Mouse (Mus musculus): ENCODE results near the gene Enpp7.

Enpp7 gene

DNA sequence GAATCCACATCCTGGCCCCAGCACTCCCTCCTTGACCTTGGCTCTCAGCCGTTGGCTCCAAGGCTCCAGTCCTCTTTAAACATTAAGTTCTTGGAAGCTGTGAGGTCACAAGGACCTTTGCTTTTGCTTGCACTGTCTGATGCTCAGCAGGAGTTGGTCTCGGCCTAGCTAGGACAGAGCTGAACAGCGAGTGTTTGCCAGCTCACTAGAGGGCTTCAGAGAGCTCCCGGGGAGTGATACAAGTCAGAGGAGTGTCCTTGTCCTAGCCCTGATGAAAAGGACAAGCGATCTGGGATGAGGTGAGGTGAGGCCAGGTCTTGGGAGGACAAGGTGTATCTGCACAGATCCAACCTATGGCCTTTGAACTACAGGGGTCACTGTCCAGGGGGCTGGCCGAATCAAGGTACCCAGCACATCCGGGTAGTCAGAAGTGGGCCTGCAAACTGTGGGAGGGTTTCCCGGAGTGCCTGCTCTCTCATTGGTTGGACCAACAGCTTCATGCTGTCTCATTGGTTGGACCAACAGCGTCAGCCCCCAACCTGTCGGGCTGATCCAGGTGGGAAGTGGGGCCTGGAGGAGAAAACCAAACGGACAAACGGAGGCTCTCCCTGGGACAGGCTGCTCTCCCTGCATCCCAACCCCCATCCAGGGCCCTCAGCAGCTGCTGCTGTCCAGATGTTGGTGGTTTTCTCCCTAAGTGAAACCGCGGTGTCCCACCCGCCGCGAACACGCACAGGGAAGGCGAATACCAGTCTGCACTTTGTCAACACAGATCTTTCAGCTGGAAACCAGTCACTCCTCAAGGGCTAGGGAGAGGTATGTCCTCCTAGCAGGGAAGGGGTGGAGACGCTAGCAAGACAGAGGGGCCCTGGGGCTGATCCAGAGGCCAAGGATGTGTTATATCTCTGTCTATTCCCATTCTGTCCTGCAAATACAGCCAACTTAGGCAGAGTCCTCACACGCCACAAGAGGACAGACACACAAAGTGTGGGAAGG, 19.8 kb downstream of the Enpp7 start:
- no peak for DNase-seq (ENCODE audit: low read depth, low spot score)
- Histone ChIP-seq H3K27me3 (ENCODE audit: control insufficient read depth, insufficient read depth, low read length, poor library complexity, severe bottlenecking) (no peaks in the 10 kb centered on the region), H3K36me3 (ENCODE audit: control insufficient read depth, insufficient read depth, low read length, poor library complexity, severe bottlenecking) (no peaks in the 10 kb centered on the region)

DNA sequence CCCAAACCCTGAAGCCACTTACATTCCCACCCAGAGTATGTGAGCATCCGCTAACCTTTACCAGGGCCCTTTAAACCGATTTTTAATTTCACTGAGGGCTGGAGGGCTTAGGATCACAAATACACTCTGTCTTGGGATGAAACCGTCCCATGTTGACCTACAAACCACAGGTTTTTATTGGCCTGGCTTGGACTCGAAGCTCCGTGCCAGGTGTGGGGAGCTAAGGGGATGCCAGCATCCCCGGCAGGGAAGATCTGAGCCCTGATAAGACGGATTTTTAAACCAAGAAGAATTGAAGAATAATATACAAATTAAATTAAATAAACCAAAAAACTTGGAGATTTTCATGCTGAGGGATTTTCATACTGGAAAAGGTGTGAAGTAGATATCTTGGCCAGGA, 26.5 kb downstream of the Enpp7 start:
- no peak for DNase-seq (ENCODE audit: low read depth, low spot score)
- no peaks in the 10 kb centered on the region for H3K36me3 ChIP-seq (ENCODE audit: control insufficient read depth, insufficient read depth, low read length, poor library complexity, severe bottlenecking)
- H3K27me3 ChIP-seq (ENCODE audit: control insufficient read depth, insufficient read depth, low read length, poor library complexity, severe bottlenecking), result no peaks in the 10 kb centered on the region

DNA sequence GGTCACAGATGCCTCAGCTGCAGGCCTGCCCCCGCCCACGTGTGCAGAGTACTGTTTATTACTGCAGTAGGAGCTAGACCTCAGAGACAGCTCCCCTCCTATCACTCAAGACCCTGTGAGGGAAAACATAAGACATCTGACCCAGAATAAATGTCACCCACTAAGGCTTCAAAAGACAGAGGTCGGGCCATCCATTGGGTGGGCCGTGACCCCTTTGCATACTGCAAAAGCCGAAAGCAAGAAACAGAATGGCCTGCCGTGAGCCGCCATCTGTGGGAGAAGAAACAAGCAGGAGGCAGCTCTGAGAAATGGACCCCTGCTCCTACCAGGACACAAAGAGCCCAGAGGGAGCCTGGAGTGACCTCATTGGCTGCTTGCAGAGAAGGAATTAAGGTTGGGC, 29.5 kb downstream of the Enpp7 start:
- Histone ChIP-seq H3K27me3 (ENCODE audit: control insufficient read depth, insufficient read depth, low read length, poor library complexity, severe bottlenecking) (no peaks in the 10 kb centered on the region), H3K36me3 (ENCODE audit: control insufficient read depth, insufficient read depth, low read length, poor library complexity, severe bottlenecking) (no peaks in the 10 kb centered on the region)
- DNase-seq (ENCODE audit: low read depth, low spot score), result no peak

DNA sequence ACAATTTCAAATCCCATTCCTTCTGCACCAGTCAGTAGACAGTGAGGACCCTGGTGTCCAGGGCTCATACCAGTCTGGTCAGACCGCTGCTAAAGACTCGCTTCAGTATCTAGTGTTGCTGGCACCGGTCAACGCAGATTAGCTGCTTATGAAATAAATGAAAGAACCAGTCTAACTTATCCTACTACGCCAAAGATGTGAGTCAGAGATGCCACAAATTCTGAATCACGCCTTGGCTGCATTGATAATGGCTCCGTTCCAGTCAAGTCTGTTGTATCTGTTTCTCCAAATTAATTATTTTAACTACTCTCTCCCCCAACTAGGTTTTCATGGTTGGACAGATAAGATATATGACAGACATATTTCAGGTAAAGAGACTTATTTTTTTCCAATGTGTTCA, 33.2 kb downstream of the Enpp7 start:
- H3K27me3 ChIP-seq (ENCODE audit: control insufficient read depth, insufficient read depth, low read length, poor library complexity, severe bottlenecking), result no peaks in the 10 kb centered on the region
- no peaks in the 10 kb centered on the region for H3K36me3 ChIP-seq (ENCODE audit: control insufficient read depth, insufficient read depth, low read length, poor library complexity, severe bottlenecking)
- no peak for DNase-seq (ENCODE audit: low read depth, low spot score)

DNA sequence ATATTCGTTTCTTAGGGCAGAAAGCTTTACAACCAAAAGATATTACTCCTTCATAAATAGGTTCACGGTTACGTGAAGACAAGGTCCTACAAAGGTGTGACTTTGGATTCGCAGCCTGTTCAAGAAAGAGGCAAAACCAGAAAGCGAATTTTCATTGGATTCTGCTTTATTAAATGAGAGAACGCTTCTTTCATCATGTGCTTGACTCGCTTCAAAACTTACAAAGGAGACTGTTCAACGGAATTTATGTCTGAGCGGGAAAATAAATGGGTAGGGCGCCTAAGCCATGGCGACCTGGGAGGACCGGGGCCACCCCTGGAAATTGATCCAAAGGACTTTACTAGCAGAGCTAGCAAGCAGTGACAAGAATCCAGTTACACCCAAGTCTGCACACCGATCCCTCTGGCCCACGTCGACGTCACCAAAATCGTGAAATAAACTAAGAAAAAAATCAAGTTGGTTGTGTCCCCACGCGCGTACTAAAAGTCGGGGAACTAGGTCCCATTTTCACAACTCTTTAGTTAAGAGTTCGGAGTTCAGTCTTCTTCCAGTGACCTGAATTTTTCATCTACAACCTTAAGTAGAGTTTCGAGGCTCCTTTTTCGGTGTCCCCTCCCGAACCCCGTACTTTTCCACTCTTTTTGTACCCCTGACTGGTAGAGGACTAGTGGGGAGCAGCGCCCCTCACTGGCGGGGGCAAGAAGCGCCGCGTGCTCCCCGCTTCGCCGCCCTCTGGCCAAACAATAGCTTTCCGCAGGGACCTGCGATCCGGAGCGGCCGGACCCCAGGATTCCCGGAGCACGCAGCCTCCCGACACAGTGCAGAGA, 34.3 kb downstream of the Enpp7 start:
- no peak for DNase-seq (ENCODE audit: low read depth, low spot score)
- Histone ChIP-seq H3K27me3 (ENCODE audit: control insufficient read depth, insufficient read depth, low read length, poor library complexity, severe bottlenecking) (no peaks in the 10 kb centered on the region), H3K36me3 (ENCODE audit: control insufficient read depth, insufficient read depth, low read length, poor library complexity, severe bottlenecking) (no peaks in the 10 kb centered on the region)

DNA sequence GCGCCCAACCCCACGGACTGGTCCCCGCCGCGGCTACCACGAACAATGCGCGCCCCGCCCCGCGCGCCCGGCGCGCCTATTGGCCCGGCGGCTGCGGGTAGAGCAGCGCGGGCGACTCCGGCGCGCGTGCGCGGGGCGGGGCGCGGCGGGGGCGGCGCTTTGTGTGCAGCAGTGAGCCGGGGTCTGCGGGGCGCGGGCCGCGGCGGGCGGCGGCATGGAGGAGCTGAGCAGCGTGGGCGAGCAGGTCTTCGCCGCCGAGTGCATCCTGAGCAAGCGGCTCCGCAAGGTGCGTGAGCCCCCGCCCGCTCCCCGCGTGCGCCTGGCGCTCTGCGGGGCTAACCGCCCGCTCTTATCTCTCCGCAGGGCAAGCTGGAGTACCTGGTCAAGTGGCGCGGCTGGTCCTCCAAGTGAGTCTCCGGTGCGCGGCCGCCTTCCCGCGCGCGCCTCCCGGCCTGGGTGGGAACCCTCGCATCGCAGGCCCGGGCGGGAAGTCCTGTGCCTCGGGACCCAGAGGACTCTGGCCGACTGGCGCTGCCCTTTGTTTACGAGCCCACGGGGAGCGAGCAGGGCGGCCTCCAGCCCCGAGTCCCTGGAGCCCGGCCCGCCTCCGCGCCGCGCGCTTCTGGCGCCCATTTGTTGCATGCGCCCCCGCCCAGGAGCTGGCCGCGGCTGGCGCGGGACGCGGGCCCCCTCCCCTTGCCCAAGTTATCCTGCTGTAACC, 35.1 kb downstream of the Enpp7 start, which contains the start of gene Cbx2:
Gene Cbx2, plus strand, starts transcription at position 68 of the 721 bp plus-strand sequence.
- DNase-seq (ENCODE audit: low read depth, low spot score), result peak; percentile 79
- no peaks in the 10 kb centered on the region for H3K27me3 ChIP-seq (ENCODE audit: control insufficient read depth, insufficient read depth, low read length, poor library complexity, severe bottlenecking)
- no peaks in the 10 kb centered on the region for H3K36me3 ChIP-seq (ENCODE audit: control insufficient read depth, insufficient read depth, low read length, poor library complexity, severe bottlenecking)

DNA sequence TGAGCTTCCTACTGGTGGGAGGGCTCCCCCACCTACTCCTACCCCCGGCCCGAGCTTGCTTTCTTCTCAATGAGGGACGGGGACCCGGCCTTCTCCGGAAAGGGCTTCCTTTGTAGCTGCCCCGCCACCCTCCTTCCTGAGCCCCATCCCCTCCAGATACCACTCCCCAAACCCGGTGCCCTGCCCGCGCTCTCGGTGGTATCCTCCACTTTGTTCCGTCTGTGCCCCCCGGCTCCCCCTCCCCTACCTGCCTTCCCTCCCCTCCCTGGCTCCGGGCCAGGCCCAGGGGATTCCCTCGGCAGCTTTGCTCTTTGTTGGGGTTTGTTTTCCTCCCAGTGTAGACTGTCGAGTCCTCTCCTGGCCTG, 35.6 kb downstream of the Enpp7 start:
- Histone ChIP-seq H3K27me3 (ENCODE audit: control insufficient read depth, insufficient read depth, low read length, poor library complexity, severe bottlenecking) (no peaks in the 10 kb centered on the region), H3K36me3 (ENCODE audit: control insufficient read depth, insufficient read depth, low read length, poor library complexity, severe bottlenecking) (no peaks in the 10 kb centered on the region)
- no peak for DNase-seq (ENCODE audit: low read depth, low spot score)

DNA sequence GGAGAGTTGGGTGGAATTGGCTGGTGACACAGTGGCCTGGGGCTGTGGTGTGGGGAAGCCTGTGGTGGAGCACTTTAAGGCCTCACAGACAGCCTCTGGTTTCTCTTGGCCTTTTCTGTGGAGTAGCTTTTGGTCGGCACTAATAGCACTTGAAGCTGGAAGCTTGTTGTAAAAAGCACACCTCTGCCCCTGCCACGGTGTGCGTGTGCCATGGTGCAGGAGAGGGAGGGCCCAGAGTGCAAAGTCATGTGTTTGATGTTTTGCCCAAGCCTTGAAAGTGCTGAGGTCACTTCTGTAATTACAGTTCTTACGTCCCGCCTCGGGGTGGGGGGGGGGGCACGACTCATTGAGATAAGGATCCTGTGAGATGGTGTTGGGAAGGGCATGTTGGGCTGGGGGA, 36.3 kb downstream of the Enpp7 start:
- DNase-seq (ENCODE audit: low read depth, low spot score), result no peak
- H3K27me3 ChIP-seq (ENCODE audit: control insufficient read depth, insufficient read depth, low read length, poor library complexity, severe bottlenecking), result no peaks in the 10 kb centered on the region

DNA sequence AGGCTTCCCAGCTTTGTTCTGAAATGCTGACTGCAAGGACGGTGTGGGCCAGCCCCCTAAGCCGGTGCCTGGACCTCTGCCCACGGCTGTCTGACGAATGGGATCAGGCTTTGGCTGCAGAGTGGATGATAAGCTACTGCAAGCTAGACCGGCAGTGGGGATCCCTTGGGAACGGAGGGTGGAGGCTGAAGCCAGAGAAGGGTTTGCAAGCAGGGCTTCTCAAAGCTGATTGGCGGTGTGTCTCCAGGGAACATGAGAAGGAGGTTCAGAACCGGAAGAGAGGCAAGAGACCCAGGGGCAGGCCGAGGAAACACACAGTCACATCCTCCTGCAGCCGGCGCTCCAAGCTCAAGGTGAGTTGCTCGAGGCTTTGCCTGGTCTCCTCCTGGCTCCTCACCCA, 38.2 kb downstream of the Enpp7 start:
- no peaks in the 10 kb centered on the region for H3K36me3 ChIP-seq (ENCODE audit: control insufficient read depth, insufficient read depth, low read length, poor library complexity, severe bottlenecking)
- no peaks in the 10 kb centered on the region for H3K27me3 ChIP-seq (ENCODE audit: control insufficient read depth, insufficient read depth, low read length, poor library complexity, severe bottlenecking)
- DNase-seq (ENCODE audit: low read depth, low spot score), result peak; percentile 49

More for the DNA sequence above, 36.3 kb downstream of the Enpp7 start:
- no peaks in the 10 kb centered on the region for H3K36me3 ChIP-seq (ENCODE audit: control insufficient read depth, insufficient read depth, low read length, poor library complexity, severe bottlenecking)

DNA sequence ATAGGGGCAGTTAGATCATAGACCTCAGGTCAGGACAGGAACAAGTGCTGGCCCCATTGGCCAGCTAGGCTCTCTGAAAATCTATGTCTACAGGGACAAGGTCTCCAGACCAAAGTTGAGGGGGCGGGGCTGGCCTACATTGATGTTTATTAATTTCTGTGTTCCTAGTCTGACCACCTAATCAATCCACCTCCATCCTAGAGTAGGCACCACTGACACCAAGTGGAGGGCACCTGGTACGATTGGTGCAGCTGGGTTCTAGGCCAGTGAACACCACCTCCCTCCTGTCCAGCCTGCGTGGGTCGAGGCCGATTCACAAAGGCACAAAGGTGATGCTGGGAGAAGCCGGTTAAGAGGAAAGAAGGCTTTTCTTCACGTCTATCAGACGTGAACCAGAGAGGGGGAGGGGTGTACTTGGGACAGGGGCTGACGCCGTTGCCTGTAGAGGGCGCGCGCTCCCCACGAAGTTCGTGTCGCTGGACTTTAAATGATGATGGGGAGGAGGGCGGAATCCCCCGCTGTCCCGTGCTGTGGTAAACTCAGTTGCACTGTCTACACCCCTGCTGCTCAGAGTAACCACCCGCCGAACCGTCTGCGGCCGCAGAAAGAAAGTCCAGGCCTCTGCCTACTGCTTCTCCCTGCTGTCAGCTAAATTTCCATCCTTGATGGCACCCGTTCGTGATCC, 46.0 kb downstream of the Enpp7 start:
- Histone ChIP-seq H3K27me3 (ENCODE audit: control insufficient read depth, insufficient read depth, low read length, poor library complexity, severe bottlenecking) (peaks cover 1% of the 10 kb centered on the region), H3K36me3 (ENCODE audit: control insufficient read depth, insufficient read depth, low read length, poor library complexity, severe bottlenecking) (peaks cover 3% of the 10 kb centered on the region)
- peak; percentile 93 for DNase-seq (ENCODE audit: low read depth, low spot score)

DNA sequence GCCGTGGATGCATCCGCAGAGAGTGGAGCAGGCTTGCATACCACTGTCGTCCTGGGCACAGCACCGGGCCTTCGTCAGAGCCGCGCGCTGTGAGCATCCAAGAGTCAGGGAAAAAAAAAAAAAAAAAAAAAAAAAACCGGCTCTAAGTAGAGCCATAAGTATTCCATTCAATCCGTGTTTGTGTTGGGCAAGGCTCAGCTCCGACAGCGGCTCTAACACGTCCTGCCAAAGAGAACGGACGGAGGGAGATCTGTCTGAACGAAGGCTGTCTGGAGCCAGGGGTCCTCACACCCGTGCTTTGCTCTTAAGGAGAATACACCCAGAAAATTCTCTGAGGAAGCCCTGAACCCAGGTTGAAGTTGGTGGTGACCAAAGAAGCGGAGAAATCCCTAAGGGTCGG, 46.6 kb downstream of the Enpp7 start:
- no peak for DNase-seq (ENCODE audit: low read depth, low spot score)
- Histone ChIP-seq H3K27me3 (ENCODE audit: control insufficient read depth, insufficient read depth, low read length, poor library complexity, severe bottlenecking) (peaks cover 1% of the 10 kb centered on the region), H3K36me3 (ENCODE audit: control insufficient read depth, insufficient read depth, low read length, poor library complexity, severe bottlenecking) (peaks cover 3% of the 10 kb centered on the region)

DNA sequence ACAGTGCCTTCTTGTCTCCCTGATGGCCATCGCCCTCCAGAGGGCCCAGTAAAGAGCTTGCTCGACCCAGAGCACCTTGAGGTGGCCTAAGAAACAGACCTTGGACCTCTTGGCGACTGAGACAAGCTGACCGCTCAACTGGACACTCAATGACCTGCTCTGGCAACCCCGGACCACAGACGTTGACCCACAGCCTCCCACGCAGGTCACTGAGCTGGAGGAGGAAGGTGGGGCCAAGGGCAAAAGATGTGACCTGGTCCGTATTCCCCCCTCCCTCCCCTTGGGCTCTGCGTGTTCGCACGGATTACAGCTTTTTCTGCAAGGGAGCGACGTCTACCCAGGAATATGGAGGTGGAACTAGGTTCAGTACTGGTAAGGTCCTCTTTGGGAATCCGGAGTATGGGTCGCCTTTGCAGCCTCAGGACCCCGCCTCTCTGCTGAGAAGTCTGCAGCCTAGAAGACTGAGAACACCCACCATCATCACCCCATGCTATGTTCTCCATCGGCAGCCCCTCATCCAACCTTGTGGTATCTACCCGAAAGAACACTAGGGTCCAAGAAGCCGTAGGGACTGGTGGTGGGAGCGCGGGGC, 47.2 kb downstream of the Enpp7 start:
- DNase-seq (ENCODE audit: low read depth, low spot score), result no peak
- Histone ChIP-seq H3K27me3 (ENCODE audit: control insufficient read depth, insufficient read depth, low read length, poor library complexity, severe bottlenecking) (peaks cover 1% of the 10 kb centered on the region), H3K36me3 (ENCODE audit: control insufficient read depth, insufficient read depth, low read length, poor library complexity, severe bottlenecking) (peaks cover 3% of the 10 kb centered on the region)

DNA sequence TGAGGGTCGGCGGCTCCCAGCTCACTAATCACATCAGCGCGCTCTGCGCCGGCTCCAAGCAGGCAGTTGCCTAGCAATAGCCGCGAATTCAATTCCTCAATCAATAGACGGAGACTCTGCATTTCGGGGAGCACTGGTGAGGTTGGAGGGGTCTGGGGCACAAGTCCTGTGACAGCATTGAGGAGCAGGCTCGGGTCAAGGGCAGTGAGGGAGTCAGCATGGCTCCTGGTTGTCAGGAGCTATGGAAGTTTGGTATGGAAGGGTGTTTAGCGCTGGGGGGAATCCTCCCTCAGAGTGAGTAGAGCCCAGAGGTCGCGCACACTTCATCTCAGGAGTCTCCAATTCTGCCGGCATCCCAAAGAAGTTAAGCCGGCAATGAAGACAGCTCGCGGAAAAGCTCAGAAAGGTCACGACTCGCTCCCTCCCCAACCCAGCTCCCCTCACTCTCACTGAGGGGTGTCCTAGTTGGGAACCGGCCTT, 47.7 kb downstream of the Enpp7 start:
- no peak for DNase-seq (ENCODE audit: low read depth, low spot score)
- Histone ChIP-seq H3K27me3 (ENCODE audit: control insufficient read depth, insufficient read depth, low read length, poor library complexity, severe bottlenecking) (peaks cover 1% of the 10 kb centered on the region), H3K36me3 (ENCODE audit: control insufficient read depth, insufficient read depth, low read length, poor library complexity, severe bottlenecking) (peaks cover 3% of the 10 kb centered on the region)

DNA sequence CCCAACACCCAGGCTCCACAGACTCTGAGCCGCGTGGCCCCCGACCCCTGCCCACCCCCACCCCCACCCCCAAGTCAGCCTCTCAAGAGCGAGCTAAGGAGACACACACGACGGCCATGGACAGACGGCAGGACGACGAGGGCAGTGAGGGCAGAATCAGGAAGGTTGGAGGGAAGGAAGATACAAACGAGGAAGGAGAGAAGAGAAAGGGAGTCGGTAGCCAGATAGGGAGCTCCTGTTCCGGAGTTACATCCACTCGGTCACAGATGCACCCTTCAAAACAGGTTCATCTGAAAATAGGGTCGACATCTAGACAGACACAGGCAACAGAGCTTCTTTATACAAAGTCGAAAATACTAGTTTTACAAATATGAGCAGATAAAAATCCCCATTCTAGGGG, 48.5 kb downstream of the Enpp7 start:
- peaks cover 1% of the 10 kb centered on the region for H3K27me3 ChIP-seq (ENCODE audit: control insufficient read depth, insufficient read depth, low read length, poor library complexity, severe bottlenecking)
- DNase-seq (ENCODE audit: low read depth, low spot score), result no peak
- peaks cover 3% of the 10 kb centered on the region for H3K36me3 ChIP-seq (ENCODE audit: control insufficient read depth, insufficient read depth, low read length, poor library complexity, severe bottlenecking)

All from splenic B cell, adult 2 months (primary cell).